Mouse (Mus musculus) bone marrow, adult 2 months (tissue): Measurements from ENCODE around the gene Armc2.

Experiments used
- CTCF ChIP-seq: fragments of 200-500 bp; IDR thresholded peaks from 2 replicates; pipeline ENCODE4 v1.5.1; 2011; ENCODE audit warnings: low read length, control low read depth; ENCODE audit not compliant: control insufficient read depth, insufficient read depth
- POLR2A ChIP-seq: fragments of 200-500 bp; IDR thresholded peaks from 2 replicates; pipeline ENCODE4 v1.6.1; 2011; ENCODE audit warnings: low read depth, mild to moderate bottlenecking, control low read depth, low read length, borderline replicate concordance; ENCODE audit not compliant: control insufficient read depth

GRCm38 (mm10) chr10:41880206-41880605 is 138.0 kb downstream of the Armc2 start:
- TF ChIP-seq CTCF (no peak), POLR2A (no peak)
